In genomic region chr1:86178462-86179253, GRCm38 (mm10) we compare ENCODE assay signal across 7 mouse cellular contexts. TPM values are rescaled to one million over a fixed set of nuclear protein-coding genes. Genes with fewer than 3 reads are reported as not detected.
DNase-seq lines count a peak whose midpoint lies in the region; ATAC-seq and TF ChIP-seq lines count a peak whose summit lies in the region.

No protein-coding gene starts in this region.

- 0 out of 2 replicates have a peak, but pooled peaks have one; percentile 44 for ATAC-seq in embryonic facial prominence, embryonic 11.5 days (replicated peaks; ENCODE audit: insufficient number of reproducible peaks, low FRiP score, low TSS enrichment, low read depth)
- peak; percentile 69 for ATAC-seq in midbrain, embryonic 15.5 days (replicated peaks)

- H3K4me1 ChIP-seq in embryonic facial prominence, embryonic 11.5 days (ENCODE audit: control insufficient read depth, insufficient read depth, low read length) = no peaks in the 10 kb centered on the region
- H3K4me1 ChIP-seq in limb, embryonic 10.5 days = no peaks in the 10 kb centered on the region
- no peaks in the 10 kb centered on the region for H3K4me1 ChIP-seq in midbrain, embryonic 15.5 days
- H3K4me1 ChIP-seq in spleen, adult 2 months (ENCODE audit: control insufficient read depth, insufficient read depth, insufficient read length) = no peaks in the 10 kb centered on the region

- H3K9me3 ChIP-seq in embryonic facial prominence, embryonic 11.5 days (replicated peaks; ENCODE audit: control insufficient read depth, low read length) = no peaks in the 10 kb centered on the region
- H3K9me3 ChIP-seq in limb, embryonic 10.5 days (replicated peaks) = no peaks in the 10 kb centered on the region
- H3K9me3 ChIP-seq in midbrain, embryonic 15.5 days = no peaks in the 10 kb centered on the region

- TF ChIP-seq CTCF in spleen, adult 2 months (IDR thresholded peaks at IDR 0.05; ENCODE audit: extremely low read depth, insufficient read depth, insufficient read length, insufficient replicate concordance) = peak; percentile 100; the same call in 1 of the 2 replicates

- no peak overlapping the region for H3K4me2 ChIP-seq in embryonic facial prominence, embryonic 11.5 days (ENCODE audit: low read depth, low read length)
- H3K4me2 ChIP-seq in midbrain, embryonic 15.5 days = no peak overlapping the region

- H3K27ac ChIP-seq in embryonic facial prominence, embryonic 11.5 days (replicated peaks; ENCODE audit: low read depth, low read length) = no peak overlapping the region
- no peak overlapping the region for H3K27ac ChIP-seq in limb, embryonic 10.5 days
- H3K27ac ChIP-seq in midbrain, embryonic 15.5 days = no peak overlapping the region
- no peak overlapping the region for H3K27ac ChIP-seq in spleen, adult 2 months (ENCODE audit: insufficient read depth, low read length)

- no peak overlapping the region for H3K4me3 ChIP-seq in embryonic facial prominence, embryonic 11.5 days (ENCODE audit: low read depth, low read length)
- no peak overlapping the region for H3K4me3 ChIP-seq in limb, embryonic 10.5 days
- no peak overlapping the region for H3K4me3 ChIP-seq in midbrain, embryonic 15.5 days
- H3K4me3 ChIP-seq in spleen, adult 2 months (ENCODE audit: extremely low read depth, insufficient read depth, insufficient read length) = no peak overlapping the region

- TF ChIP-seq POLR2A in spleen, adult 2 months (IDR thresholded peaks at IDR 0.05; ENCODE audit: low read depth, low read length) = no peak

- no peak overlapping the region for H3K9ac ChIP-seq in embryonic facial prominence, embryonic 11.5 days (replicated peaks; ENCODE audit: low read length)
- H3K9ac ChIP-seq in midbrain, embryonic 15.5 days = no peak overlapping the region

- 47% methylated on average over 7 of the region's 7 CpGs for WGBS in embryonic facial prominence, embryonic 11.5 days
- 52% methylated on average over 7 of the region's 7 CpGs for WGBS in limb, embryonic 10.5 days
- WGBS in midbrain, embryonic 15.5 days = 47% methylated on average over 7 of the region's 7 CpGs
- 48% methylated on average over 7 of the region's 7 CpGs for WGBS in spleen, adult 2 months

- H3K36me3 ChIP-seq in embryonic facial prominence, embryonic 11.5 days (replicated peaks; ENCODE audit: control insufficient read depth, insufficient read depth, low read depth, low read length) = no peaks in the 10 kb centered on the region; the same call in 1 of the 2 replicates
- peaks cover 41% of the 10 kb centered on the region for H3K36me3 ChIP-seq in limb, embryonic 10.5 days
- H3K36me3 ChIP-seq in midbrain, embryonic 15.5 days (replicated peaks) = peaks cover 27% of the 10 kb centered on the region
- H3K36me3 ChIP-seq in spleen, adult 2 months (ENCODE audit: control insufficient read depth, insufficient read depth, low read length) = no peaks in the 10 kb centered on the region

- DNase-seq in adrenal gland, postnatal 14 days = peak; percentile 91
- DNase-seq in embryonic facial prominence, embryonic 11.5 days (ENCODE audit: low spot score) = peak; percentile 85
- DNase-seq in heart, adult 11 months = peak; percentile 94
- peak; percentile 78 for DNase-seq in kidney, adult 18-20 months
- DNase-seq in limb, embryonic 10.5 days (ENCODE audit: low spot score) = peak; percentile 93
- DNase-seq in spleen, adult 2 months (ENCODE audit: low read depth in 1 of 2, low spot score in 2 of 2) = peak; percentile 68 to 75

- no peaks in the 10 kb centered on the region for H3K27me3 ChIP-seq in embryonic facial prominence, embryonic 11.5 days (ENCODE audit: control insufficient read depth, insufficient read depth, low read length)
- H3K27me3 ChIP-seq in limb, embryonic 10.5 days (ENCODE audit: low read depth, poor library complexity, severe bottlenecking) = no peaks in the 10 kb centered on the region
- no peaks in the 10 kb centered on the region for H3K27me3 ChIP-seq in midbrain, embryonic 15.5 days (replicated peaks)
- no peaks in the 10 kb centered on the region for H3K27me3 ChIP-seq in spleen, adult 2 months (ENCODE audit: control insufficient read depth, insufficient read depth, low read length)

RNA-seq across cellular contexts. Expression of gene Armc9, which starts 24.1 kb away (rescaled TPM):
- total RNA-seq in adrenal gland, postnatal 14 days (2021) = 8.3 and 10.6 TPM in 2 replicates
- polyA plus RNA-seq in embryonic facial prominence, embryonic 11.5 days (2014; fragmentation: Nextera tagmentation; extraction: Ambion mirVana) = 28.3 and 32.3 TPM in 2 replicates
- polyA plus RNA-seq in limb, embryonic 10.5 days (2016; fragmentation: Nextera tagmentation; extraction: Ambion mirVana) = 34.6 and 37.3 TPM in 2 replicates
- 35.7 and 39.7 TPM in 2 replicates for polyA plus RNA-seq in midbrain, embryonic 15.5 days (2015; fragmentation: Nextera tagmentation; extraction: Ambion mirVana)
- polyA plus RNA-seq in spleen, adult 2 months (2012; rRNA removed) = 2.7 and 2.9 TPM in 2 replicates

RNA-seq across cellular contexts. Expression of gene Gm21972, which starts 45.2 kb away (rescaled TPM):
- total RNA-seq in adrenal gland, postnatal 14 days (2021) = 1.4 and 3.3 TPM in 2 replicates
- 0.89 and 0.90 TPM in 2 replicates for polyA plus RNA-seq in embryonic facial prominence, embryonic 11.5 days (2014; fragmentation: Nextera tagmentation; extraction: Ambion mirVana)
- not detected in 2 replicates for polyA plus RNA-seq in limb, embryonic 10.5 days (2016; fragmentation: Nextera tagmentation; extraction: Ambion mirVana)
- polyA plus RNA-seq in midbrain, embryonic 15.5 days (2015; fragmentation: Nextera tagmentation; extraction: Ambion mirVana) = 0.23 and 0.54 TPM in 2 replicates
- polyA plus RNA-seq in spleen, adult 2 months (2012; rRNA removed) = 0.15 TPM in 1 of 2 replicates, not detected in the other
